In the genomic region with DNA sequence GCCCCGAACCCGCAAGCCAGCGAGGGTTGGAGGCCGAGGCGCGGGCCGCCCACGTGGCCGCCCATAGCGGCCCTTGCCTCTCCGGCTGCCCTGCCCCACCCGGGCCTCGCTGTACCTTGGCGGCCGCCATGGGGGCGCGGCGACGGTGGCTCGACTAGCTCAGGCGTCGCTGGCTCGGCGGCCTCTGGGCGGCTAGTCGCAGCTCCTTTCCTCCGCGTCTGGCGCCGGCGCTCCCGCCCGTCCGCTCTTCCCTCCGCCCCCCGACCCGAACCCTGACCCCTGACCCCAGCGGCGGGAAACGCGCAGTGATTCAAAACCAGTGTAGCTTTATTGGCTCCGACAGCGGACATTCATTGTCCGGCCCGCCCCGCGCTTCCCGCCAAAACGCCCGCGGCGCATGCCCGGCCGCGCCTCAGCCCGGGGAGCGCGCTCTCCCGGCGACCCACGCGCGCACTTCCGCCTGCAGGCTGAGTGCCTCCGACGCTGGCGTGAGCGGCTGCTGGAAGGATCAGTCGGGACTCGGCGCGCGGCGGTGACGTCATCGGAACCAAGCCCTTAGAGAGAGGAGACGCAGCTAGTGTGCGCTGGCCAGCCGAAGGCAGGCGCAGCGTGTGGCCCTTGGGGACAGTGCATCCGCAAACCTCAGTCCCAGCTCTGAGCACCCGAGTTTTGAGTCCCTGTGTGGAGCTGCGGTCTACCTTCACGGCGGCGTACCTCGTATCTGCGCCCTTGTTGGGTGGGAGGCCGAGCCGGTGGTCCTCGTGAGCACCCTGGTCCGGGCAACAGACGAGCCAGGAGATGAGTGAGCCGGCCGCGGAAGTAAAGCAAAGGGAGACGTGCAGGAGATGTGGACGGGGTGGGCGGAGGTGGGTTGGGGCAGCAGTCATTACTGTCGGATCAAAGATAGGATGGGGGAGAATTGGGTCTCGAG, we compare ENCODE assay signal across 8 mouse cellular contexts. TPM values are rescaled to one million over a fixed set of nuclear protein-coding genes. Genes with fewer than 3 reads are reported as not detected.
DNase-seq lines count a peak whose midpoint lies in the region; ATAC-seq lines count a peak whose summit lies in the region.

Gene Trmt2a (plus strand): TSS at position 247 of the 931 bp plus-strand sequence.
Gene Ranbp1 (minus strand): TSS at position 300 of the 931 bp plus-strand sequence.

- DNase-seq in CD4-positive, CD25-positive, alpha-beta regulatory T cell, adult 2 months (ENCODE audit: low read depth, low spot score): peak; percentile 100
- DNase-seq in fat pad, adult 2 months (ENCODE audit: extremely low read depth, low read depth, low spot score): peak; percentile 43
- DNase-seq in kidney, postnatal 10 days: peak; percentile 100
- DNase-seq in natural killer cell, adult 2 months (ENCODE audit: low spot score in 2 of 2): peak; percentile 97 to 98

- WGBS in heart, embryonic 13.5 days: under 1% methylated on average over 100 of the region's 102 CpGs
- WGBS in liver, embryonic 12.5 days (ENCODE audit: insufficient replicate concordance): under 1% methylated on average over 98 of the region's 102 CpGs
- WGBS in stomach, embryonic 15.5 days: under 1% methylated on average over 101 of the region's 102 CpGs

- H3K9me3 ChIP-seq in heart, embryonic 13.5 days: no peaks in the 10 kb centered on the region
- no peaks in the 10 kb centered on the region for H3K9me3 ChIP-seq in liver, embryonic 12.5 days (replicated peaks)
- no peaks in the 10 kb centered on the region for H3K9me3 ChIP-seq in stomach, embryonic 15.5 days

- H3K27me3 ChIP-seq in heart, embryonic 13.5 days (replicated peaks): no peaks in the 10 kb centered on the region
- H3K27me3 ChIP-seq in liver, embryonic 12.5 days (replicated peaks): no peaks in the 10 kb centered on the region
- no peaks in the 10 kb centered on the region for H3K27me3 ChIP-seq in stomach, embryonic 15.5 days (replicated peaks)

- H3K36me3 ChIP-seq in heart, embryonic 13.5 days: peaks cover 74% of the 10 kb centered on the region
- peaks cover 76% of the 10 kb centered on the region for H3K36me3 ChIP-seq in liver, embryonic 12.5 days
- H3K36me3 ChIP-seq in stomach, embryonic 15.5 days: peaks cover 51% of the 10 kb centered on the region

- H3K4me3 ChIP-seq in brown adipose tissue, adult 24 weeks (ENCODE audit: insufficient read depth, low read depth, low read length): peak within 1 kb of the TSS; percentile 98
- peak within 1 kb of the TSS; percentile 75 for H3K4me3 ChIP-seq in heart, embryonic 13.5 days
- peak within 1 kb of the TSS; percentile 94 for H3K4me3 ChIP-seq in liver, embryonic 12.5 days
- H3K4me3 ChIP-seq in stomach, embryonic 15.5 days (replicated peaks): peak within 1 kb of the TSS; percentile 93

- H3K4me2 ChIP-seq in heart, embryonic 13.5 days: peak within 1 kb of the TSS; percentile 95
- H3K4me2 ChIP-seq in liver, embryonic 12.5 days: peak within 1 kb of the TSS; percentile 92
- peak within 1 kb of the TSS; percentile 88 for H3K4me2 ChIP-seq in stomach, embryonic 15.5 days

- H3K27ac ChIP-seq in brown adipose tissue, adult 24 weeks (replicated peaks; ENCODE audit: low read depth, low read length): peak within 1 kb of the TSS; percentile 93
- H3K27ac ChIP-seq in heart, embryonic 13.5 days (replicated peaks): peak within 1 kb of the TSS; percentile 96
- H3K27ac ChIP-seq in liver, embryonic 12.5 days: peak within 1 kb of the TSS; percentile 90
- H3K27ac ChIP-seq in stomach, embryonic 15.5 days: peak within 1 kb of the TSS; percentile 96

- peak within 1 kb of the TSS; percentile 96 for H3K9ac ChIP-seq in heart, embryonic 13.5 days
- peak within 1 kb of the TSS; percentile 95 for H3K9ac ChIP-seq in liver, embryonic 12.5 days
- peak within 1 kb of the TSS; percentile 88 for H3K9ac ChIP-seq in stomach, embryonic 15.5 days

- H3K4me1 ChIP-seq in brown adipose tissue, adult 24 weeks (ENCODE audit: control insufficient read depth, insufficient read depth, insufficient read length, low read length): peaks cover 7% of the 10 kb centered on the region
- peaks cover 49% of the 10 kb centered on the region for H3K4me1 ChIP-seq in heart, embryonic 13.5 days
- peaks cover 51% of the 10 kb centered on the region for H3K4me1 ChIP-seq in liver, embryonic 12.5 days
- H3K4me1 ChIP-seq in stomach, embryonic 15.5 days: peaks cover 33% of the 10 kb centered on the region

- ATAC-seq in heart, embryonic 13.5 days (ENCODE audit: extremely low read depth, insufficient number of reproducible peaks, low FRiP score, low TSS enrichment): peak; percentile 89
- peak; percentile 91 for ATAC-seq in liver, embryonic 12.5 days
- ATAC-seq in stomach, embryonic 15.5 days (ENCODE audit: insufficient read depth, low FRiP score, low read depth): peak; percentile 96

RNA-seq across cellular contexts. Expression of gene Trmt2a, which starts in this region (rescaled TPM):
- polyA plus RNA-seq in brown adipose tissue, adult 24 weeks (2012; ENCODE audit: insufficient read depth, insufficient read length, missing spikeins): 18.1 and 23.3 TPM in 2 replicates
- polyA plus RNA-seq in heart, embryonic 13.5 days (2015; fragmentation: Nextera tagmentation; extraction: Ambion mirVana): 62.3 and 66.2 TPM in 2 replicates
- polyA plus RNA-seq in liver, embryonic 12.5 days (2016; fragmentation: Nextera tagmentation; extraction: Ambion mirVana): 88.8 and 96.5 TPM in 2 replicates
- 93.7 and 111 TPM in 2 replicates for polyA plus RNA-seq in stomach, embryonic 15.5 days (2015; fragmentation: Nextera tagmentation; extraction: Ambion mirVana)

RNA-seq across cellular contexts. Expression of gene Ranbp1, which starts in this region (rescaled TPM):
- 85.5 and 92.7 TPM in 2 replicates for polyA plus RNA-seq in brown adipose tissue, adult 24 weeks (2012; ENCODE audit: insufficient read depth, insufficient read length, missing spikeins)
- polyA plus RNA-seq in heart, embryonic 13.5 days (2015; fragmentation: Nextera tagmentation; extraction: Ambion mirVana): 409 and 412 TPM in 2 replicates
- 595 and 610 TPM in 2 replicates for polyA plus RNA-seq in liver, embryonic 12.5 days (2016; fragmentation: Nextera tagmentation; extraction: Ambion mirVana)
- 536 and 556 TPM in 2 replicates for polyA plus RNA-seq in stomach, embryonic 15.5 days (2015; fragmentation: Nextera tagmentation; extraction: Ambion mirVana)

Comparison
In these comparisons a context has a peak if more than half of its experiments do, and no peak if none do; other contexts are left out.
1. Peak in every context shown above with its lines: DNase-seq, ATAC-seq, H3K4me3 ChIP-seq and H3K27ac ChIP-seq.
2. DNase-seq: peak in every context shown above with its lines; median percentile 100 in CD4-positive, CD25-positive, alpha-beta regulatory T cell, adult 2 months; 100 in kidney, postnatal 10 days; 98 in natural killer cell, adult 2 months; 43 in fat pad, adult 2 months.